Mouse (Mus musculus): ENCODE data around the gene Fam189a1.

Fam189a1 gene

GRCm38 (mm10) chr7:65104207-65105096 is 51.9 kb downstream of the Fam189a1 start:
- DNase-seq = no peak

- no peak for DNase-seq
These were observed 54.7 kb downstream of the Fam189a1 start for GRCm38 (mm10) chr7:65101661-65102060.

GRCm38 (mm10) chr7:65097708-65098107 is 58.7 kb downstream of the Fam189a1 start:
- DNase-seq = no peak

- DNase-seq = no peak
These were observed 60.7 kb downstream of the Fam189a1 start for GRCm38 (mm10) chr7:65095631-65096107.

GRCm38 (mm10) chr7:65093314-65093713 is 63.1 kb downstream of the Fam189a1 start:
- no peak for DNase-seq

- no peak for DNase-seq
These were observed 64.9 kb downstream of the Fam189a1 start for GRCm38 (mm10) chr7:65091486-65091885.

GRCm38 (mm10) chr7:65085972-65086371 is 70.4 kb downstream of the Fam189a1 start:
- DNase-seq = no peak

- no peak for DNase-seq
These were observed 73.6 kb downstream of the Fam189a1 start for GRCm38 (mm10) chr7:65082778-65083091.

GRCm38 (mm10) chr7:65081979-65082777 is 74.2 kb downstream of the Fam189a1 start:
- peak; percentile 24 for DNase-seq

- DNase-seq = no peak
These were observed 80.2 kb downstream of the Fam189a1 start for GRCm38 (mm10) chr7:65076134-65076533.

- peak; percentile 40 for DNase-seq
These were observed 82.2 kb downstream of the Fam189a1 start for GRCm38 (mm10) chr7:65074194-65074593.

- DNase-seq = peak; percentile 72
These were observed 82.8 kb downstream of the Fam189a1 start for GRCm38 (mm10) chr7:65073555-65073954.

GRCm38 (mm10) chr7:65066211-65066610 is 90.2 kb downstream of the Fam189a1 start:
- DNase-seq = no peak

GRCm38 (mm10) chr7:65065457-65065856 is 90.9 kb downstream of the Fam189a1 start:
- DNase-seq = no peak

- no peak for DNase-seq
These were observed 91.7 kb downstream of the Fam189a1 start for GRCm38 (mm10) chr7:65064638-65065037.

- DNase-seq = no peak
These were observed 92.3 kb downstream of the Fam189a1 start for GRCm38 (mm10) chr7:65064096-65064495.

- no peak for DNase-seq
These were observed 96.1 kb downstream of the Fam189a1 start for GRCm38 (mm10) chr7:65060163-65060799.

GRCm38 (mm10) chr7:65056864-65057263 is 99.5 kb downstream of the Fam189a1 start:
- no peak for DNase-seq

- no peak for DNase-seq
These were observed 104.4 kb downstream of the Fam189a1 start for GRCm38 (mm10) chr7:65051986-65052385.

- DNase-seq = no peak
These were observed 107.0 kb downstream of the Fam189a1 start for GRCm38 (mm10) chr7:65049236-65049954.

- DNase-seq = no peak
These were observed 108.7 kb downstream of the Fam189a1 start for GRCm38 (mm10) chr7:65047700-65048099.

GRCm38 (mm10) chr7:65046690-65047089 is 109.7 kb downstream of the Fam189a1 start:
- no peak for DNase-seq

- DNase-seq = no peak
These were observed 112.1 kb downstream of the Fam189a1 start for GRCm38 (mm10) chr7:65044280-65044679.
